Mouse (Mus musculus) C2C12 (cell line): Measurements from ENCODE around the gene Atp2a2. TPM values are rescaled to one million over a fixed set of nuclear protein-coding genes. Genes with fewer than 3 reads are reported as not detected.

Source experiments
- H3K27me3 ChIP-seq: one replicate; pipeline ENCODE4 v1.6.1; 2011; ENCODE audit not compliant: control insufficient read depth, insufficient read depth, insufficient read length
- H3K36me3 ChIP-seq: one replicate; pipeline ENCODE4 v1.6.1; 2011; ENCODE audit not compliant: control insufficient read depth, insufficient read depth
- H3K4me3 ChIP-seq: one replicate; pipeline ENCODE4 v1.5.1; 2011; ENCODE audit warnings: mild to moderate bottlenecking, control low read depth; ENCODE audit not compliant: poor library complexity, insufficient read depth, severe bottlenecking
- H3K79me2 ChIP-seq: one replicate; pipeline ENCODE4 v1.6.1; 2011; ENCODE audit not compliant: control insufficient read depth, insufficient read depth
- H3K79me3 ChIP-seq: one replicate; pipeline ENCODE4 v1.6.1; 2011; ENCODE audit warnings: low read depth, control low read depth
- H3ac ChIP-seq: one replicate; pipeline ENCODE3; 2011; ENCODE audit warnings: low read depth; ENCODE audit not compliant: control insufficient read depth, insufficient read length
- CEBPB ChIP-seq: IDR thresholded peaks from one replicate; pipeline ENCODE4 v1.6.1; 2011; ENCODE audit warnings: low read depth, mild to moderate bottlenecking, control low read depth, moderate library complexity
- CTCF ChIP-seq: IDR thresholded peaks from one replicate; pipeline ENCODE4 v1.5.1; 2011; ENCODE audit not compliant: control insufficient read depth, insufficient read depth, insufficient read length
- FOSL1 ChIP-seq: IDR thresholded peaks from one replicate; pipeline ENCODE4 v1.8.0; 2011; ENCODE audit warnings: mild to moderate bottlenecking, low read length; ENCODE audit not compliant: poor library complexity, insufficient read depth, severe bottlenecking
- MAX ChIP-seq: IDR thresholded peaks from one replicate; pipeline ENCODE4 v1.6.1; 2011; ENCODE audit warnings: mild to moderate bottlenecking, control low read depth
- MYOD1 ChIP-seq: IDR thresholded peaks from one replicate; pipeline ENCODE4 v1.6.1; 2011; ENCODE audit warnings: low read depth; ENCODE audit not compliant: control insufficient read depth, insufficient read length
- MYOG ChIP-seq: IDR thresholded peaks from one replicate; pipeline ENCODE4 v1.6.1; 2011; ENCODE audit not compliant: control insufficient read depth, insufficient read length; ENCODE audit errors: extremely low read depth
- USF1 ChIP-seq: IDR thresholded peaks from one replicate; pipeline ENCODE4 v1.6.1; 2011; ENCODE audit warnings: low read depth, mild to moderate bottlenecking, control low read depth, moderate library complexity
- long read RNA-seq, 2 experiments: library from polyadenylated mRNA; unstranded; transcript quantifications; one replicate each; pipeline ENCODE4 v2.0.0; 2019 to 2020
- polyA plus RNA-seq: library from polyadenylated mRNA; unstranded; fragments of >200 nt; fragmentation: generic; extraction: Trizol; gene quantifications from one replicate; pipeline ENCODE4 v1.2.1, GENCODE M21; 2012; ENCODE audit warnings: missing spikeins

The Atp2a2 gene
- 101 TPM for polyA plus RNA-seq
- long read RNA-seq, experiment 1, partial matches to known transcripts = 10 of 13 reads
- long read RNA-seq, experiment 1, other reads (novel, unspliced or antisense) = 3 of 13 reads
- long read RNA-seq, experiment 2, full-length matches to known transcripts = 20 of 61 reads
- long read RNA-seq, experiment 2, partial matches to known transcripts = 33 of 61 reads
- long read RNA-seq, experiment 2, other reads (novel, unspliced or antisense) = 8 of 61 reads

DNA sequence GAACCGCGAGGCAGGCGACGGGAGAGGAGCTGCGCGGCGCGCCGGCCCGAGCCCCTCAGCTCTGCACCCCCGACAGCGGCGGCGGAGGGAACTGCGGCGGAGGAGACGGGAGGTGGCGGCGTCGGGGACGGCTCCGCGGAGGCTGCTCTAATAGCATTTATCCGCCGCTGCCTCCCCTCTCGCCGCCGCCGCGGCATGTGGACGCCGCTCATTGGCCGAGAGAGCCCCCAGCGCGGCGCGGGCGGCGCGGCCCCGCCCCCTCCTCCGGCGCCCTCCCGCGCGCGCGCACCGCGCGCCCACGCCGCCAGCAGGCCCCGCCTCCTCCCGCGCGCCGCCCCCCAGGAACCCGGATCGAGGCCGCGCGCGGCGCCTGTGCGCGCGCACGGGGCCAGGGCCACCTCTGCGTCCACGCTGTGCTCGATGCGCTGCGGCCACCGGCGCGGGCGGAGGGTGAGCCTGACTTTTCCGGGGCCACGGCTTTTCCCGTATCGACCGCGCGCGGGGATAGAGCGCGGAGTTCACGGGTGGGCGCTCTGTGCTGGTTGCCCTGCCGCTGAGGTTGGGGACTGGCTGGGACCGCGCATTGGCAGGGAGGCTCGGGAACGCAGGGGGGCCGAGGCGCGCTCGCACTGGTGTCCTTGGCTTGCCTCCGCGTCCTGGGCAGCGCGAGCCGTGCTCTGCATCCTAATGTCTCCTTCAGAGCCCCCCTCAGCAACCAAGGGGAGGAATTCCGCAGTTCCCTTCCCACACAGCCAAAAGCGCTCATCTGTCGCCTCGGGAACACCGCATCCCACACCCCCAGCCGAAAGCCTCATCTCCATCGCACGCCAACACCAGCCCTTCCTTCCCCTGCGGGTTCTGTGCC lies at the start of gene Atp2a2:
Gene Atp2a2, minus strand, starts transcription at position 149 of the 865 bp plus-strand sequence.
- H3K79me2 ChIP-seq = peaks cover 45% of the 10 kb centered on the region
- H3K4me3 ChIP-seq = peak within 1 kb of the TSS; percentile 79
- peak within 1 kb of the TSS; percentile 97 for H3ac ChIP-seq
- no peaks in the 10 kb centered on the region for H3K27me3 ChIP-seq
- no peak for TF ChIP-seq CTCF
- no peak for TF ChIP-seq MYOD1
- no peak for TF ChIP-seq FOSL1
- peaks cover 39% of the 10 kb centered on the region for H3K79me3 ChIP-seq
- peaks cover 31% of the 10 kb centered on the region for H3K36me3 ChIP-seq

DNA sequence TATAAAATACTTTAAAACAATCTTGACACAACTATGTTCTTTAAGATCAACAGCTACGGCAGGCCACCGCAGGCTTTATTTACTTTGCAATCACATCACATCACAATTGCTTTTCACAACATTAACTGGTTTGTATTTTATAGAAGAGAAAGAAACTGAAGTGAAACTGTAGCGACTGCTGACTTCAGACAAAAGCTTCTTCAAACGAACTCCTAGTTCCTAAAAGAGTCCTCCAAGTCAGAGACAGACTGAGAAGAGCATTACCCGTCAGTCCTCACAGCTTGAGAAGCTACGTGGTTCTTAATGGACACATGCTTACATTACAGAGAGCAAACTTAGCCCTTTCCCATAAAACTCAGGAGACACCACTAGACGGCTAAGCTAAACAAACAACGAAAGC lies 48.4 kb upstream of the Atp2a2 start:
- no peaks in the 10 kb centered on the region for H3K27me3 ChIP-seq
- no peak overlapping the region for H3K4me3 ChIP-seq
- no peaks in the 10 kb centered on the region for H3K36me3 ChIP-seq
- TF ChIP-seq MYOG = no peak
- TF ChIP-seq FOSL1 = no peak
- no peak for TF ChIP-seq CTCF
- no peak for TF ChIP-seq CEBPB
- no peak for TF ChIP-seq MYOD1
- TF ChIP-seq MAX = no peak
- TF ChIP-seq USF1 = no peak
- H3ac ChIP-seq = no peak overlapping the region
- no peaks in the 10 kb centered on the region for H3K79me3 ChIP-seq
- no peaks in the 10 kb centered on the region for H3K79me2 ChIP-seq

GRCm38 (mm10) chr5:122548671-122549070 lies 46.6 kb upstream of the Atp2a2 start:
- Histone ChIP-seq H3K4me3 (no peak overlapping the region), H3K27me3 (no peaks in the 10 kb centered on the region), H3K79me3 (no peaks in the 10 kb centered on the region), H3K36me3 (no peaks in the 10 kb centered on the region), H3K79me2 (no peaks in the 10 kb centered on the region), H3ac (no peak overlapping the region)
- TF ChIP-seq MYOG (no peak), CTCF (no peak), CEBPB (no peak), MYOD1 (no peak), MAX (no peak)

DNA sequence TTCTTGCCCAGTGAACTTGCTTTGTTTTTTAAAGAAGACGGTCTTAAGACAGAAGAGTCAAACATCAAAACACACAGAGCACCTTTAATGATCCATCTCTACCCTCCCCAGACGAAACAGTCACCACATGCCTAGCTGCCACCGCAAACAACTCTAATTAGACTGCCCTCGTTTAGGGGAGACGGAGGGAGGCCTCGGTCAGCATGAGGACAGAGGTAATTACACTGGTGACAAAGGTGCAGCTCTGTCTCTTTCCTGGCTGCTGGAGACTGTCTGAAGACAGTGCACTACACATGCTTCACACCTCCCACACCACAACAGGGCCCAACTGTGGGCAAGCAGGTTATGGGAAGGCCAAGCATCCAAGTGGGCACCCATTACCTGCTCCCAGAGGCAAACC lies 45.8 kb upstream of the Atp2a2 start:
- no peaks in the 10 kb centered on the region for H3K27me3 ChIP-seq
- no peaks in the 10 kb centered on the region for H3K36me3 ChIP-seq
- no peaks in the 10 kb centered on the region for H3K79me2 ChIP-seq
- no peak overlapping the region for H3ac ChIP-seq
- no peaks in the 10 kb centered on the region for H3K79me3 ChIP-seq
- TF ChIP-seq MYOD1 (no peak), MYOG (no peak), CTCF (no peak), FOSL1 (no peak), USF1 (no peak), MAX (no peak), CEBPB (no peak)
- no peak overlapping the region for H3K4me3 ChIP-seq

- Histone ChIP-seq H3K36me3 (no peaks in the 10 kb centered on the region), H3K4me3 (no peak overlapping the region), H3K27me3 (no peaks in the 10 kb centered on the region), H3ac (no peak overlapping the region), H3K79me2 (no peaks in the 10 kb centered on the region), H3K79me3 (no peaks in the 10 kb centered on the region)
- no peak for TF ChIP-seq FOSL1
- peak; percentile 94 for TF ChIP-seq CEBPB
These were observed 45.3 kb upstream of the Atp2a2 start for GRCm38 (mm10) chr5:122547251-122547714.

DNA sequence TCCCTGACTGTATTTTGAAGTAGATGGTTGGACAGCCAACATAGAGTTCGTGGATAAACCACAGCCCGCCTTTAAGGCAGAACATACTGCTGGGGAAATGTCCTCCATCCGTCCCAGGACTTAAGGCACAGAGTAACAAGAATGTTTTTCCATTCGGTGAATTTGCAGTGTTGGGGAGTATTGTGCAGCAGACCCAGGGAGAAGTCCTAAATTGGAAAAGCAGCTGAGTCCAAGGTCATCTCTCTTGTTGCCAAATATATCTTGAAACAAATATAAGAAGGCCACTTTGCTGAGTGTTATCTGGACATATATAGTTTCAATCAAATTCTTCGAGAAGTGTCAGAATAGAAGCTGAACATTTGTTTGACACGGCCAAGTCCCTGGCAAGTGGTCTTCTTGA lies 41.4 kb upstream of the Atp2a2 start:
- H3ac ChIP-seq = no peak overlapping the region
- TF ChIP-seq USF1 (no peak), MYOG (no peak), CEBPB (no peak), MAX (no peak), FOSL1 (no peak), CTCF (no peak)
- H3K79me3 ChIP-seq = no peaks in the 10 kb centered on the region
- no peaks in the 10 kb centered on the region for H3K27me3 ChIP-seq
- no peaks in the 10 kb centered on the region for H3K36me3 ChIP-seq
- H3K4me3 ChIP-seq = no peak overlapping the region
- no peaks in the 10 kb centered on the region for H3K79me2 ChIP-seq
